Mouse (Mus musculus) brain, adult 2 months (tissue): ENCODE measurements around the gene Ccl21b.
"Not testable (repeated sequence)": the region's sequence is repeated elsewhere in the genome, so short reads cannot be mapped to it uniquely, and the experiment has no call there.

Experiments
- DNase-seq: peaks from one replicate; pipeline ENCODE4 v3.0.0; 2011; ENCODE audit warnings: low read depth, low spot score

The Ccl21b gene

GRCm38 (mm10) chr4:42255467-42255866, at the start of gene Ccl21b:
TSS of gene Ccl21b (plus strand) at chr4:42255767.
- DNase-seq, result not testable (repeated sequence)

DNA sequence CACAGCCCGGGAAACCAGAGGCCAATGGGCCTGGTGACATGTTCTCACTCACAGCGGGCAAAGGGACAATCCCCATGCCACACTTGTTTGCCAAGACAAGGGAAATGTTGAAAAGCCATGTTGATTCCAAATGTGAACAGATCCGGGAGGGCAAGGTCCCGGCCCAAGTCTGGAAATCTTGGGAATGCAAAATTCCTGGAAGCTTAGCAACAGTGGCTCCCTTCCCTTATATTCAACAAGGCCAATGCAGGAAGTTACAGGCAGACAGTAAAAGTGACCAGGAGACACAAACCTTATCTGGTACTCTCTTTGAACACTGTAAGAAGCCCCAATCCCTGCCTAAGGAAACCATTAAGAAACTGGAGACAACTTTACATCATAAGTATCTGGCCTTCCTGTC, 15.2 kb upstream of the Ccl21b start, which contains the start of gene Gm10600:
Gm10600 (plus strand) TSS at position 301 of the 400 bp plus-strand sequence.
- not testable (repeated sequence) for DNase-seq

DNA sequence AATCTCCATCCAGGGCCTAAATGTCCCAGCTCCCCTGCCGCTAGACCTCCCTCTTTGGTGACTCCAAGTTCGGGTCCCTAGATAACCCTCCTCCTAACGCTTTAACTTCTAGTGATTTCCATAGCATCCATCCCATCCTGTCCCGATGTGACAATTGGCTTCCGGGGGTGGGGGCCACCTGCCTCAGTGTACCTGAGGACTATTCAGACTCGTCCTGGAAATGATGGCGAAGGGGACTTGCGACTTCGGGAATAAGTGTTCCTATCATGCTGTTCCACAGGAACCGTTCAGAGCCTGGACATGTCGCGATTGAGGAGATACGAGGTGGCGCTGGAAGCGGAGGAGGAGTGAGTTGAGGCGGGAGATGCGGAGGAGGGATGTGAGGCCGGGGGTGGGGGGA, 38.4 kb downstream of the Ccl21b start, which contains the start of gene Gm21953:
Gm21953 (plus strand) TSS at position 301 of the 400 bp plus-strand sequence.
- not testable (repeated sequence) for DNase-seq
